Mouse (Mus musculus) lung, embryonic 14.5 days (tissue): ENCODE measurements at regions not wholly inside any gene's neighbourhood (a gene's known extent, or its start where the extent isn't known, plus 50 kb on each side); places are given as distances from the start of the nearest gene placed in this dataset.
A peak's percentile ranks its signal among the peaks of the same experiment; 100 is the strongest.

Source experiments
- ATAC-seq: fragments of 200-750 bp; cut with Nextera tagmentation; 2 replicates; pipeline ENCODE4 v1.8.0; 2017; ENCODE audit warnings: mild to moderate bottlenecking, moderate TSS enrichment, moderate library complexity; ENCODE audit not compliant: insufficient read depth
- DNase-seq: peaks from one replicate; pipeline ENCODE4 v3.0.0-alpha.2; 2015
- H3K27ac ChIP-seq: fragments of 300-500 bp; sonication (generic); 2 replicates; pipeline ENCODE4 v1.5.1; 2014; ENCODE audit warnings: low read depth, mild to moderate bottlenecking, moderate library complexity
- H3K27me3 ChIP-seq: fragments of 300-500 bp; sonication (generic); 2 replicates; pipeline ENCODE4 v1.6.1; 2014; ENCODE audit warnings: low read length, control low read depth; ENCODE audit not compliant: insufficient read depth
- H3K36me3 ChIP-seq: fragments of 300-500 bp; sonication (generic); 2 replicates; pipeline ENCODE4 v1.6.1; 2014; ENCODE audit warnings: control low read depth; ENCODE audit not compliant: insufficient read depth
- H3K4me1 ChIP-seq: fragments of 300-500 bp; sonication (generic); 2 replicates; pipeline ENCODE4 v1.6.1; 2014; ENCODE audit warnings: antibody characterized with exemption, control low read depth; ENCODE audit not compliant: insufficient read depth
- H3K4me2 ChIP-seq: fragments of 300-500 bp; sonication (generic); 2 replicates; pipeline ENCODE4 v1.6.1; 2014; ENCODE audit warnings: mild to moderate bottlenecking
- H3K4me3 ChIP-seq: fragments of 300-500 bp; sonication (generic); 2 replicates; pipeline ENCODE4 v1.5.1; 2014; ENCODE audit warnings: low read depth, low read length
- H3K9ac ChIP-seq: fragments of 300-500 bp; sonication (generic); 2 replicates; pipeline ENCODE4 v1.6.1; 2014
- H3K9me3 ChIP-seq: fragments of 300-500 bp; sonication (generic); 2 replicates; pipeline ENCODE4 v1.6.1; 2016; ENCODE audit warnings: low read depth, low read length, control low read depth
- CTCF ChIP-seq: IDR thresholded peaks from 2 replicates; pipeline ENCODE4 v1.5.1; 2016; ENCODE audit warnings: antibody characterized with exemption, low read depth
- WGBS: fragments of 180-500 bp; shearing (Covaris S2); extraction: QIAGEN DNeasy Blood & Tissue Kit; methylation state at CpG from one replicate; pipeline ENCODE4 v1.1.7; 2014; 5-methylcytosine and 5-hydroxymethylcytosine counted together

- no peak overlapping the region for H3K4me3 ChIP-seq
- peaks cover 13% of the 10 kb centered on the region for H3K4me1 ChIP-seq
- H3K9ac ChIP-seq: no peak overlapping the region; the same call in 1 of the 2 replicates
- H3K9me3 ChIP-seq: no peaks in the 10 kb centered on the region
- no peaks in the 10 kb centered on the region for H3K36me3 ChIP-seq
- H3K27me3 ChIP-seq: no peaks in the 10 kb centered on the region
- WGBS: 23% methylated on average over 8 of the region's 8 CpGs
- DNase-seq (peak; percentile 8), ATAC-seq (peak; percentile 61)
- peak overlapping the region; percentile 33; the same call in 1 of the 2 replicates for H3K4me2 ChIP-seq
- TF ChIP-seq CTCF: no peak
- H3K27ac ChIP-seq: no peak overlapping the region
Measured at GRCm38 (mm10) chr16:86816763-86817593, 537.0 kb upstream of the N6amt1 start.

GRCm38 (mm10) chr16:86816006-86816405, 538.0 kb upstream of the N6amt1 start:
- Histone ChIP-seq H3K36me3 (no peaks in the 10 kb centered on the region), H3K9ac (no peak overlapping the region), H3K4me2 (no peak overlapping the region), H3K4me3 (no peak overlapping the region), H3K4me1 (peaks cover 13% of the 10 kb centered on the region), H3K27me3 (no peaks in the 10 kb centered on the region), H3K9me3 (no peaks in the 10 kb centered on the region), H3K27ac (no peak overlapping the region)
- ATAC-seq (no peak), DNase-seq (no peak)
- no peak for TF ChIP-seq CTCF
- whole genome bisulfite sequencing: 62% methylated on average over 2 of the region's 2 CpGs

DNA sequence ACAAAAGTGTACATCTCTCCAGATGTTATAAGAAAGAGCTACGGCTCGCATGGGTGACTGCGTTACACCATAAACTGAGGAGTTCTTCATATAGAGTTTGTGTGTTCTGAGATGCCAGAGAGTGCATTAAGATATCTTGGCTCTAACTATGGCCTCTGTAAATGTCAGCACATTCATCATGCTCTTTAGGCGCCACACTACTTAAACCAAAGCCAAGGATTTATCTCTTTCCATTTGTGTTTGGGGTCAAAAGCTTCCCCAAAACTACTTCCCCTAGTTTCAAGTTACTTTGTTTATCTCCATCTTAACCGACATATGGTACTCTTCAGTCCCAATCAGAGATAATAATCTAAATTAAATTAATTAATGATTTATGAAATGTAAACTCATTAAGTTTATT, 541.3 kb upstream of the N6amt1 start:
- peak; percentile 49 for DNase-seq
- ATAC-seq: peak; percentile 66; the same call in 1 of the 2 replicates
- no peak overlapping the region for H3K9ac ChIP-seq
- WGBS: 18% methylated on average over 5 of the region's 5 CpGs
- H3K4me3 ChIP-seq: no peak overlapping the region
- H3K27me3 ChIP-seq: no peaks in the 10 kb centered on the region
- H3K27ac ChIP-seq: no peak overlapping the region
- H3K4me2 ChIP-seq: no peak overlapping the region
- no peaks in the 10 kb centered on the region for H3K9me3 ChIP-seq
- H3K36me3 ChIP-seq: no peaks in the 10 kb centered on the region
- no peak for TF ChIP-seq CTCF
- H3K4me1 ChIP-seq: peaks cover 11% of the 10 kb centered on the region

GRCm38 (mm10) chr16:86808644-86809324, 545.2 kb upstream of the N6amt1 start:
- Histone ChIP-seq H3K36me3 (no peaks in the 10 kb centered on the region), H3K27ac (no peak overlapping the region), H3K4me1 (no peaks in the 10 kb centered on the region), H3K27me3 (no peaks in the 10 kb centered on the region), H3K9me3 (no peaks in the 10 kb centered on the region), H3K4me3 (no peak overlapping the region), H3K9ac (no peak overlapping the region), H3K4me2 (no peak overlapping the region)
- no peak for DNase-seq
- 68% methylated on average over 5 of the region's 5 CpGs for WGBS
- no peak for TF ChIP-seq CTCF
- no peak for ATAC-seq

GRCm38 (mm10) chr16:86806374-86806773, 547.6 kb upstream of the N6amt1 start:
- no peaks in the 10 kb centered on the region for H3K36me3 ChIP-seq
- H3K27me3 ChIP-seq: no peaks in the 10 kb centered on the region
- H3K9ac ChIP-seq: no peak overlapping the region
- H3K27ac ChIP-seq: no peak overlapping the region
- 81% methylated on average over 2 of the region's 2 CpGs for WGBS
- no peak overlapping the region for H3K4me2 ChIP-seq
- no peaks in the 10 kb centered on the region for H3K9me3 ChIP-seq
- ATAC-seq: no peak
- no peak for TF ChIP-seq CTCF
- no peaks in the 10 kb centered on the region for H3K4me1 ChIP-seq
- no peak for DNase-seq
- H3K4me3 ChIP-seq: no peak overlapping the region

DNA sequence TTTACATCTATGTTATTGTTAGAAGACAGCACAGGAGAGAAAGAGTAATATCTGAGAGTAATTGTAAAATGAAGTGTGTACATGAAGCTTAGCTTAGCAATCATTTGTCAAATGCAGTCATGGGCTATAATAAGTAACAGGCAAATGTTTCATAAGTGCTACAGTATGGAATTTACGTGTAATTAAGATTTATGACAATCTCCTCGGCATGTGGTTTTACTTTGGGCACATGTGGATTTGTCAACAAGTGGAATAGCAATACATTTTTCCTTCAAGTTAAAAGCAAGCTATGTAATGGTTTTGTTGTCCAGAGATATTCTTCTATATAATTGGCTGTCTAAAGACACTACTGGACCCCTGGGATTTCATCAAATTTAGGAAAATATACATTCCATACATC, 577.9 kb upstream of the N6amt1 start:
- Histone ChIP-seq H3K27ac (no peak overlapping the region), H3K9me3 (no peaks in the 10 kb centered on the region), H3K4me1 (no peaks in the 10 kb centered on the region), H3K4me3 (no peak overlapping the region), H3K4me2 (no peak overlapping the region), H3K27me3 (no peaks in the 10 kb centered on the region), H3K36me3 (no peaks in the 10 kb centered on the region), H3K9ac (no peak overlapping the region)
- ATAC-seq (no peak), DNase-seq (no peak)
- WGBS: 35% methylated on average over 2 of the region's 2 CpGs
- no peak for TF ChIP-seq CTCF

DNA sequence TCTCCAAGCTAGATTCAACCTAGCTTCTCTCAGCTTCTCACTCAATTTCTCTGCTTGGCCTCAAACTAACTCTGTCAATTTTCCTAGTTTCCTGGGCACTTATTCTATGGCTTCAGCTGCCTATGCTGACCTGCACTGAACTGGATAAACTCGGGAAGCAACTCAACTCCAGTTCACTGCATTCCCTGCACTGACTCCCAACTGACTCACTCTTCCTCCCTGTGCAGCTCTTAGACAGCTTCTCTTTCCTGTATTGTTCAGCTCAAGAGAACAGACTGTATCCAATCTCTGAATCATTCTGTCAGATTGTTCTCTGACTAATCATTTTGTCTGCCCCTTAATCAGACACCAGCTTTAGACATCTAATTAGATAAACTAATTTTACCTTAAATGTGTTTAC, 581.4 kb upstream of the N6amt1 start:
- H3K4me3 ChIP-seq: no peak overlapping the region
- no peak overlapping the region for H3K9ac ChIP-seq
- 44% methylated on average over 1 of the region's 1 CpGs for WGBS
- DNase-seq: no peak
- H3K4me2 ChIP-seq: no peak overlapping the region
- no peaks in the 10 kb centered on the region for H3K27me3 ChIP-seq
- no peak for ATAC-seq
- H3K9me3 ChIP-seq: no peaks in the 10 kb centered on the region
- no peaks in the 10 kb centered on the region for H3K36me3 ChIP-seq
- no peaks in the 10 kb centered on the region for H3K4me1 ChIP-seq
- H3K27ac ChIP-seq: no peak overlapping the region
- TF ChIP-seq CTCF: no peak
